Mouse (Mus musculus) ES-E14 (cell line): ENCODE data around the gene Lsg1.

Source experiments
- CHD2 ChIP-seq: IDR thresholded peaks from 2 replicates; pipeline ENCODE4 v1.6.1; 2014; ENCODE audit warnings: mild to moderate bottlenecking, low read depth, low read length, inconsistent platforms
- MAFK ChIP-seq: IDR thresholded peaks from 2 replicates; pipeline ENCODE4 v1.6.1; 2014; ENCODE audit warnings: mild to moderate bottlenecking, low read depth, low read length, inconsistent platforms; ENCODE audit not compliant: insufficient read depth

GRCm38 (mm10) chr16:30527889-30528288, 59.5 kb downstream of the Lsg1 start:
- no peak for TF ChIP-seq CHD2
- TF ChIP-seq MAFK: no peak
